Mouse (Mus musculus) ovary, postnatal 36 days (tissue): Measurements from ENCODE around the gene Hrc.
"Not testable (repeated sequence)": the region's sequence is repeated elsewhere in the genome, so short reads cannot be mapped to it uniquely, and the experiment has no call there.

Source experiments
- DNase-seq: peaks from one replicate; pipeline ENCODE4 v3.0.0; 2022; ENCODE audit warnings: low spot score, mixed read lengths

Gene Hrc

DNA sequence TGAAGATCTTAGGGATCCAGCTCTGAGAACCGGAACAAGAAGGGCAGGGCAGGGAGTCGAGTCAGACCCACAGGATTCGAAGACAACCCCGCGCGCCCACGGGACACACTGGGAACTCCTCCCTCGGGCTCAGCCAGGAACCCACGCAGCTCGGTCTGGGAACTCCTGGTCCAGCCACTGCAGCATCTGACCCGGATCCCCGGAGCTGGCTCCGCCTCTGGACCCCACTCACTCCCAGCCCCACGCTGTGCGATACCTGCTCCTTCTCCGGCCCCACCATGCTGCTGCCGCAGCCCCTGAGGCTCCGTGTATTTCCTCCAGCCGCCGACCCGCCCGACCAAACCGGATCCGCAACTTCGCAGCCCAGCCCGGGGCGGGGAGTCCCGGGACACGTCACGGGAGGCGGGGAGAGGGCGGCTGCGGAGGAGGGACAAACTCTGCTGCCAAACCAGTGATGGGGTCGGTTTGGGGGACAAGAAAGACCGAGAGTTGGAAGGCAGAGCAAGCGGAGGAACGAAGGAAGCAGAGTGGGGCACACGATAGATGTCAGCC lies 1.6 kb upstream of the Hrc start, which contains the start of gene Trpm4:
Gene Trpm4, minus strand, starts transcription at position 350 of the 552 bp plus-strand sequence.
- DNase-seq, result peak; percentile 87

DNA sequence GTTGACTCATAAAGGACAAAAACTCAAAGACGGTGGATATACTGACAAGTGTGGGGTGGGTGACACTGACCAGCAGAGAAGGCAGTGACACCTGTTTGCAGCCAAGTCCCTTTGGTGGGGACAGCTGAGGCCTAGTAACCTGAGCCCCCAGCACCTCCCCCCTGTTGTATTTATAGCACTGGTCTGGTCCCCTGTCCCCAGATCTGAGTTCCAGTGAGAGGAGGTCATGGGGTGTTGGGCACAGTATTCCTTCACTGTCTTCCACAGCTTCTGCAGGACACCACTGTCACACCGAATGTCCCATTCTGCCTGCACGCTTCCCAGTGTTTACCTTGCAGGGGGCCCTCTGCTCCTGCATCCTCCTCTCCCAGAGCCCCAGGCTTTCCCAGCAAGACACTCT lies 485 bp upstream of the Hrc start:
- no peak for DNase-seq

DNA sequence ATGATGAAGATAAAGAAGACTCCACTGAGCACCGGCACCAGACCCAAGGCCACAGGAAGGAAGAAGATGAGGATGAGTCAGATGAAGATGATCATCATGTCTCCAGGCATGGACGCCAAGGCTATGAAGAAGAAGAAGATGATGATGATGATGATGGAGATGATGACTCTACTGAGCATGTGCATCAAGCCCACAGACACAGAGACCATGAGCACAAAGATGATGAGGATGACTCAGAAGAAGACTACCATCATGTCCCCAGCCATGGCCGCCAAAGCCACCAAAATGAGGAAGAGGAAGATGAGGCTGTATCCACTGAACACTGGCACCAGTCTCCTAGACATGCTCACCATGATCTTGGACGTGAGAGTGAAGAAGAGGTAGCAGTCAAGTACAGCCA lies 1.2 kb downstream of the Hrc start:
- DNase-seq, result no peak

DNA sequence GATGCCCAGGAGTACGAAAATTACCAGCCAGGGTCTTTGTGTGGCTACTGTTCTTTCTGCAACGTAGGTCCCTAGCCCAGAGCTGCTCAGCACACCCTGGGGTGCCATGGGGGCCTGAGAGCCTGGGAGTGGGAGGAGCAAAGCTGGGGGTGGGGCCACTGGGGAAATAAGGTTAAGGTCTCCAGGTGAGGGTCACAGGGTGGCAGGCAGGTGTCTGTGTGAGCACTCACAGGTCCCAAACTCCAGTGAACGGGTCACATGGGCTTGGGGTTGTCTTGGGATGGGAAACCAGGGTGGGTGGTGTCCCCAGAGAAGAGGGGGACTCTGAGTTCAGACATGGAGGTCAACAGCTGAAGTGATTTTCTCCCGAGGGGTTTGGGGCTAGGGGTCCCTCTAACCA lies 2.4 kb downstream of the Hrc start:
- no peak for DNase-seq

DNA sequence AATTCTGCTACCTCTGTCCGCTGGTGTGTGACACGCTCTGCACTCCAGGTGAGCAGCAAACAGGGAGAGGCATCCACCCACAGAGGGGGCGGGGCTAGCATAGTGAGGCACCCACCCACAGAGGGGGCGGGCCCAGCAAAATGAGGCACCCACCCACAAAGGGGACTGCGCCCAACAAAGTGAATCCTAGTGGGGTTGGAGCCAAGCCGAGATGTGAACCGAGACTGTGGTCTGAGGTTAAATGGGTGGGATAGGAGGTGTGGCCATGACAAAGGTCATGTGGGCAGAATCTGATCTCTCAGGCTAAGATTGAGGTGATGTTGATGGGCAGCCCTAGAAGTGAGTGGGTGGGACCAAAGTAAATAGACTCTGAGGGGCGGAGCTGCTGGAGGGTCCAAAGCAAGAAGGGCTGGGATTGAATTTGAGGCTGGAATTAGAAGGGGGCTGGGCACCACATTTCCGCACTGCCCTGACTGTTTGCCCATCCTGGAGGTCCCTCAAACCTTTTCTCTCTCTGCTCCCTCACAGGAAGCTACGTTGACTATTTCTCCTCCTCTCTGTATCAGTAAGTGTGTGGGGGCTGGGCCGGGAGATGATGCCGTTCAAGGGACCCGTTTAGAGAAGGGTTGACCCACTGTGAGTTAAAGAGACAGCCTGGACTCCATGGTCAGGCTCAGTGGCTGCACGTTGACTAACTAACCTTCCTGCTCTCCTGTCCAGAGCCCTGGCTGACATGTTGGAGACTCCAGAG lies 3.2 kb downstream of the Hrc start:
- DNase-seq, result peak; percentile 47

DNA sequence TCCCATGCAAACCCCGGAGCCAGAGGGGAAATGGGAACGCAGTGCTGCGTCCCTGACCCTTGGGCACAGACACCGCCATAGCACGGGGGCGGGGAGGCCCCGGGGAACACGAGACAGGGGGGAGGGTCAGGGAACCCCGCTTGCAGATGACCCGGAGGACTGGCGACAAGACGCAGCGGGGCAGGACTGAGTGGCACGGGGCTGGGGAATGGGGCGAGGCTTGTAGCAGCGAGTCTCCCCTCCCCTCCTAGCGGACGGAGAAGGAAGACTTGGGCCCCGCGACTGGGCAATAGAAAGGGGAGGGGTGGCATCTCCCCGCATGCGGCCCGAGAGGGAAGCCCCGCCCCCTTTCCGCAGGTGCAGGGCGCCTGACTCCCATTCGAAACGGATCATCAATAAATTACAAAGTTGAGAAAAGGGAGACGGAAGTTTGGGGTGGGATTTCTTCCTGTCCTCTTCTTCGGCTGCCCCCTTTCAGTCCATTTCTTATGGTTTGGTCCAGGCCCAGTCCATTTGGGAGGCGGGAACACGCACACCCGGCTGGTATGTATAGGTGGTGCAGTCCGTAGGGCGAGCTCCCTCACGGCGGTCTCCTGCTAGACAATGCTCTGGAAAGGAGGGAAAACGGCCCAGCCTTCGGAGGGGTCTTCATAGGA lies 4.4 kb downstream of the Hrc start:
- peak; percentile 80 for DNase-seq

DNA sequence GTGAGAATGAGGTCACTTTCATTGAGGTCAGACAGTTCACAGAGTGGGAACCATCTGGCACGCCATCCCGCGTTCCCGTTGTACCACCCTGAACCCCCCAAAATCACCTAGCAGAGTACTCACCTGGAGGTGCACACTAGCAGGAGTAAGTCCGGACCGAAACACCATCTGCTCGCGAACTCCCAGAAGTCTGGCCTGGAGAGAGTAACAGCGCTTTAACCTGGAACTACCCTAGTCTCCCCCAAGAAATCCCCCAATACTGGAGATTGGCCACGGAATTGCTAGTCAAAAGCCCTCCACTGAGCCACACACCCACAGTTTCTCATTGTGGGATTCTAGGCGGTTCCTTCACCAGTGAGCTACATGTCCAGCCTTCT lies 5.0 kb downstream of the Hrc start:
- DNase-seq, result no peak

DNA sequence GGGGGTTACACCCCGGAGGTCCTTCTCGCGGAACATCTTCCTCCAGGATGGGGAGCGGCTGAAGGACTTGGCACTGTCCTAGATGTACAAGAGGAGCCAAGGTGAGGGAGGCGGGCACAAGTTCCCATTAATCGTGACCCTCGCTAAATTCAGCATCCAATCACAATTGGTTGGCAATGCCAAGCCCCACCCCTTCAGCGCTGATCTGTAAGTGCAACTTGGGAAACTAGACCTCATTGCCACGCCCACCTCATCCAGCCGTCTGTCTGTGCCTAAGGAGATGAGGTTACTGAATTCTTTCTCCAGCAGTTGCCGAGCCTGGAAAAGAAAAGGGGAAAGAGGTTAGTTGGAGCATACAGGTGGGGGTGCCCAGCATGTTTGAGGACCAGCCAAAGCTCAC lies 5.6 kb downstream of the Hrc start:
- DNase-seq, result peak; percentile 66

DNA sequence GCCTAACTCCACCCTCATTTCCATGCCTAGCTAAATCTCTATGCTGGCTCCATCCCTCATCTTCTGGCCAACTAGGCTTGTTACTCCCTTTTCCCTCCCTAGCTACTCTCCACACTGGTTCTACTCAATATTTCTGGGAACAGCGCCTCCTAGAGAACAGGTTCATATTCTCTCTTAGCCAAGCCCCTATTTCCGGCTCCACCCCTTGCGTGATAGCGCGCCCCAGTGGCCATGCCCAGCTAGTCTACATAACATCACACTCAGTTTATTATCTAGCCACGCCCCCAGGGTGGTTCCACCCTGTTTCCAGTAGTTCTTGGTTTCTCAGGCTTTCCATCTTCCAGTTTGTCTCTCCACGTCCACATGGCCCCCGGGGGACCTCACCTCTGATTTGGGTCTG lies 6.2 kb downstream of the Hrc start:
- DNase-seq, result peak; percentile 79

DNA sequence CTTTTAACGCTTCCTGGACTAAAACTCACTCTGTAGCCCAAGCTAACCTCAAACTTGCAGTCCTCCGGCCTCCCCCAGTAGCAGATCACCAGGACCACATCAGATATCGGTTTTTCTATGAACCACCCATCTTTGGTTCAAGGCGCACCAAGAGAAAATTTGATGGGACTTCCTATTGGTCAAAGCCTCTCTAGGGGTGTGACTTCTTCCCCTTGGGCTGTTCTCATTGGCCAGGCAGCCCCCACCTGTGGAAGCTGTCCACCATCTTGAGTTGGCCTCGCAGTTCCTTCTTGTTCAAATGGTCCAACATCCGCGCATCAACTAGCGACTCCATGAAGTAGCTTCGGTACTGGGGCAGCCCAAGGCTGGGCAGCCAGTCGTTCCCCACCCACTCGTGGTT lies 7.0 kb downstream of the Hrc start:
- DNase-seq, result no peak

DNA sequence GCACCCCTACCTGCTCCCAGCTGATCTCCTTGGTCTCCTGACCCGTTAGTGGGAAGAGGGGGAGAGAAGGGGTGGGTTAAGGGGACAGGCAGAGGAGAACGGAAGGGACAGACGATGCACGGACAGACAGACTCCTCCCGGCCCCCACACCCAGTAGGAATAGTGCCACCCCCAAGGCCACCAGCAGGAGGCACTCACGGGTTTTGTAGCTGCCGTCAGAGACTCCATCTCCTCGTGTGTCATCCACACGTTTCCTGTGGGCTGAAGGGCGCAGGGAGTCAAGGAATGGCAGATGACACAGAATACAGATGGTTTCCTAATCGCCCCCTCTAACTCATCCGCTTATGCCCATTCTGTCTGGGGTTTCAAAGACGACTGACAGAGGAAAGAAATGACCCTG lies 8.5 kb downstream of the Hrc start:
- DNase-seq, result no peak

DNA sequence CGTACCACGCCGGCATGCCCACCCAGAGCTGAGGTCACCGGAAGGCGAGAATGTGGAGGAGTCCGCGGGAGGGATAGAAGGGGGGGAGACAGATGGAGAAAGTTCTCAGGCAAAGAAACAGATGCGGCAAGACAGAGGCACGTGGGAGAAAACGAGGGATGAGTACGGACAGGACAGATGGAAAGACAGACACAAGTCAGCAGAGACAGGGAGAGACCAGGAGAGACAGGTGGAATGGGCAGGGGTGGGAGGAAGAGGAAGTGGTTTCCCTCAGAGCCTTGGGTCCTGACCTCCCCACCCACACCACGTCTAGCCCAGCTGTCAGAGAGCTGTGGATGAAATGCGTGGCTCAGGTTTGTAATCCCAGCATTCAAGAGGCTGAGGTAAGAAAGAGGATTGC lies 11.8 kb downstream of the Hrc start:
- DNase-seq, result no peak

DNA sequence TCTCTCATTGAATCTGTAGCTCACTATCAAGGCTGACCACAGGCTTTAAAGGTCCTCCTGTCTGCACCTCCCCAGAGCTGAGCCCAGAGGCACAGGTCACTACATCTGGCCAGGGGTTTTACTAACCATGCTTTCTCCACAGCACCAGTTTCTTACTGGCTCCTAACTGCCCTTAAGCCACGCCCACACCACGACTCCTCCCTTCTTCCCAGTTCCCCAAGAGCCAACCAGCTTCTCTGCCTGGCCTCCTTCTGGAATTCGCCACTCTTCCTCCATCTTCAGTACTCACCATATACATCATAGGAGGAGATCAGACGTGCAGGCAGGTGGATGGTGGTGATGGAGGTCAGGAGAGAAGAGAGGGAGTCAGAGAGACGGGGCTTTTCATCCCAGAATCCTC lies 18.0 kb downstream of the Hrc start:
- DNase-seq, result no peak

DNA sequence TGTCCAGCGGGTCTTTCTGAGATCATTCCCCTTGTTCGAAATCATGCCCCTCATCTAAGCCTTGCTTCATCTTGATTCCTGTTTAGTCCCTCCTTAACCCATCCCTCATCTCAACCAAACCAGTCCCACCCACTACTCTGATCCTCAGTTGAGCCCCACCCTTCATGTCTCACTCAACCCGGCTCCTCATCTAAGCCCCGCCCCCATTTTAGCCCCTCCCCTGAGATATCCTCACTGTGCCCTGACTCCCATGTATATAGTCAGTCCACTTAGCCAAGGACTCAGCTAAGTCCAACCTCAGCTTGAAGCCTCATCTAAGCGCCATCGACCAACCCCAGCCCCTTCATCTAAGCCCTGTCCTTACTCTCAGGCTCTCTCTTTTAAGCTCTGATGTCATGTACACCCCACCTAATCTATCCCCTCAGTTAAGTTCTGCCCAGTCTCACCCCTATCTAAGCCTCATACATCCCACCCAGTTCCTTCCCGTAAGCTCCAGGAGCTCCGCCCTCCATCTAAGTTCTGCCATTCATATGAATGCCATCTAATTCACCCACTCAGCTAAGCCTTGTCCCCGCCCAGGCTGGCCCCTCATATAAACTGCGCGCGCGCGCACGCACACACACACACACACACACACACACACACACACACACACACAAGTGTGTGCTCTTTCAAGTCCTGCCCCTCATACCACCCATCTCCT lies 20.4 kb downstream of the Hrc start:
- no peak for DNase-seq

DNA sequence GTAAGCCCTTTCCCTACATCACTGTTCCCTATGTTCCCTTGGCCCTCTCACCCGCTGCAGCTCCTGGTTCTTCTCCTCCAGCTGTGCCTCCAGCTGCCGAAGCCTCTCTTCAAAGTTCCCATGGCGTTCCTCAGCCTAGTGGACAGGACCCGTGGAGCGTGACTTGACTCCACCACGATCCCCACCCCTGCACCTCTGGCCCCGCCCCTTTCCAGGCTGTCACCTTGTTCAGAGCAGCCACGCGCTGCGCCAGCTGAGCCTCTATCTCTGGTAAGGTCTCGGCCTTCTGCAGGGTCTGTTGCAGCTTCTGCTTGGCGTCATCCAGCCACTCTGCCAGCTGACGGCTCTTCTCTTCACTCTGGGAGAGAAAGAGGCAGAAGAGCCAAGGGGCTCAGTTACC lies 21.0 kb downstream of the Hrc start:
- DNase-seq, result no peak

DNA sequence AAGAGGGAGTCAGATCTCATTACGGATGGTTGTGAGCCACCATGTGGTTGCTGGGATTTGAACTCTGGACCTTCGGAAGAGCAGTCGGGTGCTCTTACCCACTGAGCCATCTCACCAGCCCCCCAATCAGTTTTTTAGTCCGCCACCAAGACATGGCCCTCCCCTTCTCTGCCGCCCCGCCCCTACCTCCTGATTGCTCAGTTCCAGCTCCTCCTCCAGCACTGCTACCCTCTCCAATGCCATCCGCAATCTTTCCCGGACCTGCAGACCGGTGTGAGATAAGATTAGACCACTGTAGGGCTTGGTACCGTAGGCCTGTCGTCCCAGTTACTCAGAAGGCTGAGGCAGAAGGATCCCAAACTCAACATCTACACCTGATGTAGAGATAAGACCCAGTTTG lies 24.0 kb downstream of the Hrc start:
- DNase-seq, result not testable (repeated sequence)

DNA sequence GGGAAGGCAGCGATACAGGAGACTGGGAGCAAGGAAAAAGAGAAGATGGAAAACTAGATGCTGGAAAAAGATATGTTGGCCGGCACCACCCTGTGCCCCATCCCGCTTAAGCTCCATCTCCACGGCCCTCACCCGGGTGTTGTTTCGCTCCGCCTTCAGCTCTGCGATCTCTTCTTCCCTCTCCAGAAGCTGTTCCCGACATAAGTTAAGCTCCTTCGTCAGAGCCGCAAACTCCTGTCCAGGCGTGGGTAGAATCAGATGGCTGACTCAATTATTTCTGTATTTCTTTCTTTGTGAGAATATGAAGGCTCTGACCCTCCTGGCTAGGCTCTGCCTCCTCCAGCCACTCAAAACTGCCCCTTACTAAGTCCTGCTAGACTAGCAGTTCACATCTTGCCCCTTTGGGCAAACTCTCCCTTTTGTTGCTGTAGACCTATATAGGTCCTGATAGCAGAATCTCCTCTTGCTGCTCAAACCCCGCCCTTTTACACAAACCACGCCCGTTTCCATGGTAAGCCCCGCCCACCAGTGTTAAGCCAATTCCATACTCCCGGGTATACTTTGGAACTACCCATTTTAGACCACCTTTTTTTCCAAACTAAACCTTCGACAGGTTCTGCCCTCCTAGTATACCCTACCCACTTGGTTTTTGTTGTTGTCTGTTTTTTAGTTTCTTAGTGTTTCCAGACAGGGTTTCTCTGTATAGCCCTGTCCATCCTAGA lies 25.5 kb downstream of the Hrc start:
- no peak for DNase-seq

DNA sequence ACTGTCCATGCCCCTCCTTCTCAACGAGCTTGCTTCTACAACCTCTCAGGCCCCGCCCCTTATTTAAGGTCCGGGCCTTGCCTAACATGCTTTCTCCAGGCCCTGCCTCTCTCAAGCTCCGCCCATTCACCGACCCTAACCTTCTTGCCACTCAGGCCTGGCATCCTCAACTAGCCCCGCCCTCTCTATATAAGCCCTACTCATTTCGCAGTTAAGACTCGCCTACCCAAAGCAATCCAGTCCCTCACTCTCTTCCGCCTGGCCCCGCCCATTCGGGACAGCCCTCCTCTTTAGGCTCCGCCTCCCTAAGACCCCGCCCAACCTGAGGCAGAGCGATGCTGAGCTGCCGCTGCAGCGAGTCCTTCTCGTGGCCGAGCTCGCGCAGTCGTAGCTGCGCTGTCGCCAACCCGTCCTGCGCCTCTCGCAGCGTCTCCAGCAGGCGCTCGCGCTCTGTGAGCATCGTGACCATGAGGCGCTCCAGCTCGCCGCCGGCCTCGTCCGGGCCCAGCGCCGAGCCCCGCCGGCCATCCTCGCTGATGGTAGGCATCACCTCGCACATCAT lies 26.2 kb downstream of the Hrc start:
- peak; percentile 75 for DNase-seq

DNA sequence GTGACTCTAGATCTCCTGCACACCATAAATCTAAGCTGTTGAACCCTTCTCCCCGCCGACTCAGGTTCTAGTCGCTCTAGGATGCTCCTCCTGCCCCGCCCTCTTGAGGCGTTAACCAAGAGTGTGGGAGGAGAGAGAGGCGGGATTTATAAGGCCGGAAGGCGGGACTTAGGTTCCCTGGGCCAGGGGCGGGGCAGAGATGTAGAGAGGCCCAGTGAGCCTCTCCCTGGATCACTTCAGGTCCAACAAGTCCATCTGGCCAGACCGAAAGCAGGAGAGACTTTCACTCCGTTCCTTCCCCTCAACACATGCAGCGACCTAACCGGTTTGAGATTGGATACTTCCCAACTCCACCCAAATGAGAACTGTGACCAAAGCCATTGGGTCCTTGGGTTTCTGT lies 27.7 kb downstream of the Hrc start:
- DNase-seq, result no peak

DNA sequence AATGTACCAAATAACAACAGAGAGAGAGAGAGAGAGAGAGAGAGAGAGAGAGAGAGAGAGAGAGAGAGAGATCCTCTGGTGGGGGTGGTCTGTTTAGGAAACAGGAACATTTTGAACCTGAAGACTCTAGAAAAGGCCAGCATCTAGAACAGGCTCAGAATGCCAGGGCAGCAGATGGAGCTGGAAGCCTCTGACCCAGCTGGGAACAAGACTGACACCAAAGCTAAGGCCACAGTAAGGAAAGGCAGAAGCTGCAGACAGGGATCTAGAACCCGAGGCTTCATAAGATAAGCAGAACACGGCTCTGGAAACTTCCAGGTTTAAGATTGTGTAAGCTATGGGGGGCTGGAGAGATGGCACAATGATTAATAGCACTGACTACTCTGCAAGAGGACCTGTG lies 28.9 kb downstream of the Hrc start:
- no peak for DNase-seq

DNA sequence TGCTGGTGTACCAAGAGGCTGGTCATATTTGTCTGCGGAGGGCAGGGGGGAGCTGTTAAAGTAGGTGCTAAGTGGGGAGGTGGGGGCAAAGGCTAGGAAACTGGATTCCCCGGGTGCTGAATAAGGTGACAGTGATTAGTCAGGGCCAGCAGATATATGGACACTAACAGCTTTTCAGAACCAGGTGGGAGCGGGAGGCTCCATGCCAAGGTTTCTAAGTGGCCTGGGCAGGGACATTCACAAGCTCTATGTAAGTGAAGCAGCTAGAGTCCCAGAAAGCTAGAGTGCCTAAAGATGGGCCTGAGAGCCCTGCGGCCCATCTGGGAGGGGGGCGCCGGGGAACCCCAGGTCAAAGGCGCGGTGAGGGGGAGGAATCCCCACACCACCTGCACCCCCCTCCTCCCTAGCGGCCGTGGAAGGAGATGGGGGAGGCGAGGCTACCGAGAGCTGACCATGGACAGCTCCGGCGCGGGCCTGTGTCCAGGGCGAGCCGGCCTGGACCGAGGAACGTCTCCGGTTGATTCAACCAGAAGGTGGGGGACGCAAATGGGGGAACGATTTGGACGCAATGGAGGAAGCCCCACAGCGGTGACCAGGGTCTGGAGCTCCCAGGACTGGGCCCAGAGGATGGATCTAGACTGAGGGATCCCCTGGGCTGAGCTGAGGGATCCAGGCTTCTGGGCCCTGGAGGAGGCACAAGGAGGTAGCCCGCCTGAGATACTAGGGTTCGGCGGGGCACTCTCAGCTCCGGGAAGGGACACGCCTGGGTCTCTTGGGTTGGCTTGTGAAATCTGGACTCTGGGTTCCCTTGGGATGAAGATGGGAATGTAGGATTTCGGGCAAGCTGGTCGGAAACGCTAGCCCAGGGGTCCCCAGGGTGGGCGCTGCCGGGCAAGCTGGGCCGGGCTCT lies 30.9 kb downstream of the Hrc start:
- DNase-seq, result peak; percentile 69
